Mouse (Mus musculus): ENCODE data around the gene Atcay.

Atcay gene

DNA sequence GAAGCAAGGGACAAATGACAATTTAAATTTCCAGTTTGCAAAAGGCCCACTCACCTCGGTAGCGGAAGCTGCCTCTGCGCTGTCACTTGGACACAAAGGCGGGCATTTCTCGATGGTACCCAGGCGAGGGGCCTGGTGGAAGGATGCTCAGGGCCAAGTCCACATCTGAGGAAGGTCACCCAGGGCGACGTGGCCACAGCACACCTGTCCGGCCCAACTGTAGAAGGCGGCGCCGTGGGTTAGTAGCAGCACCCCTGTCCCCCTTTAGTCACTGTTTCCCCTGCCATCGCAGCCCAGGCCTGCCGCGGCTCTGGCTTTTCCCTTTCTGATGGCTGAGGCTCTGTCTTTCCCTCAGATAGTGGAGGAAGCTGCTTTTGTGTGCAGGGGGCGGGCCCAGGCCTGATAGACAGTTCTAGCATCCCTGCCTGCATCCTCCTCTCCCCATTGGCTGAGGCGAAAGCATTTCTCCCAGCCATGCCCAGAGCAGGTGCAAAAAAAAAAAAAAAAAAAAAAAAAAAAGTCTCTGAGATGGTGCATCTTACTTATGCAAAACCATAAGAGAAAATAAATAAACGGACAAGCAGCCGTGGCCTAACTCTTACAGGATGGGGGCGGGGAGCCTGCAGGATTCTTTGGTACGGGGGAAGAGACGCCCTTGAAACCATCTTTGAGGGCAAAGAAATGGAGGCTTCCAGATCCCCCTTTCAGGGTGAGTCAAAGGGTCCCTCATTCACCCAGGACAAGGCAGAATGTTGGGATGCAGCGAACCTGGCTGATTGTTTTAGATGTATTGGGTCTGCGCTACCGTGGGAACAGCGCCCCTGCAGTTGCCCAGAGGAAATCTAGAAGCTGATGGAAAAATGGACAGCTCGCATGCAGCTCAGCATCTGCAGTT is at the start of gene Atcay:
TSS of gene Atcay (minus strand) at position 396 of the 895 bp plus-strand sequence.
- in situ Hi-C loops (cut with MboI; ENCODE audit: low sequenced_read_pairs) = no loop called here

DNA sequence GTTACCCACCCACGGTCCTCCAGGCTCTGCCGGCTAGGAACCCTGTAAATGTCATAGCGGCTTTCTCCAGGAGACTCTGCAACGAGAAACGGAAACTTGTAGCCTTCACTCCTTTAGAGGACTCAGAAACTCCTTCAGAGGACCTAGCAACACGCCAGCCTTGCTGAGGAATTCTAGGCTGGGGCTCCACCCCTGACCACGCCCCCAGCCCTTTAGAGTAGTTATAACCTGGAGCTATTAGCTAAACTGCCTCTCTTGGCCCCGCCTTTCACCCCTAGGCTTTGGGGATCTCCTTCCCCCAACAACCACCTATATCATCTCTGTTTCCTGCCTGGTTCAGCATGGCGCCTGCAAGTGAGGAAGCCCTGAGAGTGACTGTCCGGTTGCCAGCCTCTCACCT is 48.9 kb upstream of the Atcay start:
- in situ Hi-C loops (cut with MboI; ENCODE audit: low sequenced_read_pairs) = no loop called here

DNA sequence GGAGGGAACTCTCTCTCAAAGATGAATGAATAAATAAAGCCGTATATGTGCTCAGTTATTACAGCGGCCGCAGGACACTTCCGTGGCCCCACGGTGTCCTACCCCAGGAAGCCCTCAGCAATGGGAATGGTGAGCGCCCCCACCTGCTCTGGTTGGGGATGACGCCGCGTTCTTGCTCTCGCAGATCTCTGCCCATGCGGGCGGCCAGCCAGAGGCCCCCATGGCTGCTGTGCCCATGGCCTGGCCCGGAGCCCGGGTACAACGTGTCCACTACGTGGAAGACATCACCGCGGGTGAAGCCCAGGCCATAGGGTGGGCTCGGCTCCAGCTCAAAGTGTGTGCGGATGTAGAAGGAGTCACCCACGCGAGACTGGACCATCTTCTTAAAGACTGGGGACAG is 47.0 kb upstream of the Atcay start:
- in situ Hi-C loops (cut with MboI; ENCODE audit: low sequenced_read_pairs) = no loop called here

DNA sequence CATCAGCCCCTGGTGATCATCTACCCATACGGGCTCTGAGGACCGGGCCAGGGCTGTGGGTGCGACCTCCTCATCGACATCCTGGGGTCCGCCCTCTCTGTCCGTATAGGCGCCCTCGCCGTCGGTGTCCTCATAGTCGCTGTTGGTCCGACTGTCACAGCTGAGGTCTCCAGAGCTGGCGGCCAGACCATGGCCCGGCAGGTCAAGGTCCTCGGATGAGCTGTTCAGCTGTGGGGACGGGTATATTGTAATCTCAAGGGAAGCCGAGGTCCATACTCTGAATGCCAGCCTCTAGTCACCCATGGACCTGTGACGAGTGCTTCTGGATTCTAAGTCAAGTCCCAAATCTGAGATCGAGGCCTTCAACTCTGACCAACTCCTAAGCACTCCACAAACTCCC is 43.2 kb upstream of the Atcay start:
- in situ Hi-C loops (cut with MboI; ENCODE audit: low sequenced_read_pairs) = no loop called here

DNA sequence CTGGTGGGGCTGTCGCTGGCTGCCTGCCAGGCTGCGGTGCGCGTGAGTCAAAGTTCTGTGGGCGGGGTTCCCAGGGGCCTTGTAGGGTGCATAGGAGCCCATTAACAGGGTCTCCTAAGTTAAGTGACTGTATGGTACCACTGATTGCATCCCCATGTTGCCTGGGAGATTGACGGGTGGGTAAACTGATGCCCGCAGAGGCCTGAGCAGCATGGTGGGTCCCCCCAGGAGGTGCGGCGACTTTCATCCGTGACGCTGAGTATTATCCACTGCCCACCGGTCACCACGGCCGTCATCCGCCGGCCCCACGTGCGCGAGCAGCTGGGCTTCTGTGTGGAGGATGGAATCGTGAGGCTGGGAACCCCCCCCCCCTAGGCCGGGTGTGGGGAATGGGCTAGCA is 41.7 kb upstream of the Atcay start:
- in situ Hi-C loops (cut with MboI; ENCODE audit: low sequenced_read_pairs) = no loop called here

DNA sequence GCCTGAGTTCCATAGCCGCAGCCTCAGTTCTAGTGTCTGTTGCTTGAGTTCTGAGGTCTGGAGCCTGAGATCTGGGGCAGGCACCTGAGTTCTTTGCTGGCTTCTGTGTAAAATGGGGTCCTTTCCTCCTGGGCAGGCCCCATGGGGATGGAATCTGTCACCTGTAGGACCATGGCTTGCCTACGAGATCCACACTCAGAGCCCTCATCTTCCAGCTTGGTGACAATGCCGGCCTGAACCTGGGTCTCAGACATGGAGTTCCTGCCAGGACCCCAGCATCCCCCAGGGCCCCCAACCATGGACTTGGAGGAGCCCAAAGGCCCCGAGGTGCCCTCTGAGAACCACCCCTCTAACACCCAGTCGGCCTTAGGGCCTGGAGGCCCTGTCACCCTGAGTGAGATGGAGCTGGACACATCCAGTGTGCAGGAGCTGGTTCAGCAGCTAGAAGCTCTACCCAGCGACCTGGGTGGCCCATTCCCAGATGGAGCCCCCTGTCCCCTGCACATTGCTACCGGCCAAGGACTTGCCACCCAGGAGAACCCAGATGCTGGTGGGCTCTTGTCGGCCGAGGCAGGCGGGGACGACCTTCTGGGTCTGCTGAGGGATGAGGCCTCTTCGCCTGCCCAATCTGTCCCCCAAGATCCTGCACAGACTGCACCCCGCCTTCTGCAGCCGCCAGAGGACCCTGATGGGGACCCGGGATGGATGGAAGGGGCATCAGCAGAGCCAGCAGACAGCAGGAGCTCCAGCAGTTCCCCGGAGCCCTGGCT is 38.2 kb upstream of the Atcay start:
- in situ Hi-C loops (cut with MboI; ENCODE audit: low sequenced_read_pairs) = no loop called here

DNA sequence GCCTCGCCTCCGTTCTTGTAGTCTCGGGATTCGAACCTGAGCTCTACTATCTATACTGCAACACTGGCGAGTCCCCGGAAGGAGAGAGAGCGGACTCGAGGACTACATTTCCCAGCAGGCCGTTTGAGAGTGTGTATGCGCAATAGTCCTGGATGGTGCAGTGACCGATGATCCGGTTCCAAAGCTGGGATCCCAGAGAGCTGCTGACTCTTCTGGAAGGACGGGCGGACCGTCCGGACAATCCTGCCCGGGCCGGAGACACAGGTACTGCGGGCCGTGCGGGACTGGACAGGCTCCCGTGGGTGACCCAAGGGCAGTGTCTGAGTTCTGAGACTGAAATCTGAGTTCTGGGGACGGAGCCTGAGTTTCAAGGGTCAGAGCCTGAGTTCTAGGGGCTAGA is 37.4 kb upstream of the Atcay start:
- in situ Hi-C loops (cut with MboI; ENCODE audit: low sequenced_read_pairs) = no loop called here

DNA sequence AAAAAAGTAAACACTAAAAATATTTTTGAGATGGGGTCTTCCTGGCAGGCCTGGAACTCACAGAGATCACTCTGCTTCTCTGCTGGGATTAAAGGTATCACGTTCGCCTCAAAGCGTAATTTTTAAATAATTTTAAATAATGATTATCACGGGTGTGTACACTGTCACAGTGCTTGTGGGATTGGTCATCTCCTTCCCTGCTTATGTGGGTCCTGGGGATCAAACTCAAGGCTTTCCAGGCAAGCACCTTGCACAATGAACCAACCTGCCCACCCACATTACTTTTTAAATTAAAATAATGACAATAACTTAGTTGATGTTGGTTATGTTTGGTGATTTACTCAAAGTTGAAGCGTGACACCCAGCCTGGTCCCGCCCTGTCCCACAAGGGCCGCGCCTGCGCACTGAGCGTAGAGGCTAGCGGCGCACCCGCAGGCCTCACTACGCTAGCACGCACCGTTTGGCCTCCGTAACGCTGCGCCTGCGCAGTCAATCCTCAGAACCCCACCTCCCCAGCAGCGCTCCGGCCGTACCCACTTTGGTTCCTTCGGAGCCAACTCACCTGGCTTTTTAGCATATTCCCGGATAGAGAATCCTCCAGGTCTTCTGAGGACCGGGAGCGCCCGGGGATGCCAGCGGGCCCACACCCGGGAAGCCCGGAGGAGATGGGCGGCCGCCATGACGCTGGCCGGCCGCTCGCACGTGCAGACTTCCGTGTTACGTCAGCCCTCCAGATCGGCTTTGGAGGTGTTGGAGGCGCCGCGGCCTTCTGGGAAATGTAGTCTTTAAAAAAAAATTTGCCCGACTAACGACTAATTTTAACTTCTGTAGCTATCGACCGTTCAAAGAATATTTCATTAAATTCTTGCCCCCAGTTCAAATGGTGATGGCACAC is 35.8 kb upstream of the Atcay start, which contains the start of the genes Mrpl54 and Apba3:
TSS of gene Mrpl54 (minus strand) at position 724 of the 895 bp plus-strand sequence.
TSS of gene Apba3 (plus strand) at position 750 of the 895 bp plus-strand sequence.
- in situ Hi-C loops (cut with MboI; ENCODE audit: low sequenced_read_pairs) = no loop called here

DNA sequence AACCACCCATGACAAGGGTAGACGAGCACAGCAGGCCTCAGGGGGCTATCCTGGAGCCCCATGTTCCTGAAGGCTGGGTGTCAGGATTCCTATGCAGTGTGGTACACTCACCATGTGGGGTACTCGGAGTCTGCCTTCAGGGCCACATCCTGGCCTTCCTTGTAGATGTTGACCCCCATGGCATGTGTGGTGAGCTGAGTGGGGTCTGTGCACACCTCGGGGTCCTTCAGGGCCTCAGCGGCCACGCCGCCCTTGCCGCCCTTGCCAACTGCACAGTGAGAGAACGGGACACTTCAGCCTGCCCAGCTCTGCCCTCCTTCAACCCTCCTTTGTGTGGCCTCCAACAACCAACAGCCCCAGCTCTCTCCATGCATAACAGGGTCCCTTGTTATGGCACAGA is 34.9 kb upstream of the Atcay start:
- in situ Hi-C loops (cut with MboI; ENCODE audit: low sequenced_read_pairs) = no loop called here

DNA sequence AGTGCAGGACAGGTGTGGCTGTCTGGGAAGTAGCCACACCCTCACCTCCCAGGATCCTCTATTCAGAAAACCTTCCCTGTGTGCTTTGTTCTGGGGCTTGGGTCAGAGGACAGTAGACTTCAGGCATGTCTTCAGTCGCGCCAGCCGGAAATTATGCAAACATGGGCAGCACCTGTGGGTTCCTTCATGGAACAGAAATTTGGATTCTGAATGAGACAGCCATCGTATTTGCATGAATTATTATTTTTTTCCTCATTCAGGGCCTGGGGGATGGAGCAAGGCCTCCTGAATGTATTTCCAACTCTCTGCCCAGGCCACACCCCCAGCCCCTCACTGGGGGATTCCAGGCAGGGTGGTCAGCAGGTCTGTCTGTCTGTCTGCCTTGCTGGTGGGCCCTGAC is 30.4 kb upstream of the Atcay start:
- in situ Hi-C loops (cut with MboI; ENCODE audit: low sequenced_read_pairs) = no loop called here

DNA sequence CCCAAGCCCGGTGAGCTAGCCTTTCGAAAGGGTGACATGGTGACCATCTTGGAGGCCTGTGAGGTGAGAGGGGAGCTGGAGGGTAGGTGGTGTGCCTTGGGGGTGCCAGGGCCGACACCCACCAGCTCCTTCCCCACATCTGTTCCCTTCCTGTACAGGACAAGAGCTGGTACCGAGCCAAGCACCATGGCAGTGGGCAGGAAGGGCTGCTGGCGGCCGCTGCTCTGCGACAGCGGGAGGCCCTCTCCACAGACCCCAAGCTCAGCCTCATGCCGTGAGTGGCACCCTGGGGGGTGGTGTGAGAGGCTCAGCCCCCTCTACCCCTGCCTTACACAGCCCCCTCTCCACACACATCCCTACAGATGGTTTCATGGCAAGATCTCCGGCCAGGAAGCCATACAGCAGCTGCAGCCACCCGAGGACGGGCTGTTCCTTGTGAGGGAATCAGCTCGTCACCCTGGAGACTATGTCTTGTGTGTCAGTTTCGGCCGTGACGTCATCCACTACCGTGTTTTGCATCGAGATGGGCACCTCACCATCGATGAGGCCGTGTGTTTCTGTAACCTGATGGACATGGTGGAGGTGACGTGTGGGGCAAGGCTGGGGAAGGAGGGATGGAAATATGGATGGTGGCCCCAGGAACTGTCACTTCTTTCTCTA is 28.7 kb upstream of the Atcay start:
- in situ Hi-C loops (cut with MboI; ENCODE audit: low sequenced_read_pairs) = no loop called here

DNA sequence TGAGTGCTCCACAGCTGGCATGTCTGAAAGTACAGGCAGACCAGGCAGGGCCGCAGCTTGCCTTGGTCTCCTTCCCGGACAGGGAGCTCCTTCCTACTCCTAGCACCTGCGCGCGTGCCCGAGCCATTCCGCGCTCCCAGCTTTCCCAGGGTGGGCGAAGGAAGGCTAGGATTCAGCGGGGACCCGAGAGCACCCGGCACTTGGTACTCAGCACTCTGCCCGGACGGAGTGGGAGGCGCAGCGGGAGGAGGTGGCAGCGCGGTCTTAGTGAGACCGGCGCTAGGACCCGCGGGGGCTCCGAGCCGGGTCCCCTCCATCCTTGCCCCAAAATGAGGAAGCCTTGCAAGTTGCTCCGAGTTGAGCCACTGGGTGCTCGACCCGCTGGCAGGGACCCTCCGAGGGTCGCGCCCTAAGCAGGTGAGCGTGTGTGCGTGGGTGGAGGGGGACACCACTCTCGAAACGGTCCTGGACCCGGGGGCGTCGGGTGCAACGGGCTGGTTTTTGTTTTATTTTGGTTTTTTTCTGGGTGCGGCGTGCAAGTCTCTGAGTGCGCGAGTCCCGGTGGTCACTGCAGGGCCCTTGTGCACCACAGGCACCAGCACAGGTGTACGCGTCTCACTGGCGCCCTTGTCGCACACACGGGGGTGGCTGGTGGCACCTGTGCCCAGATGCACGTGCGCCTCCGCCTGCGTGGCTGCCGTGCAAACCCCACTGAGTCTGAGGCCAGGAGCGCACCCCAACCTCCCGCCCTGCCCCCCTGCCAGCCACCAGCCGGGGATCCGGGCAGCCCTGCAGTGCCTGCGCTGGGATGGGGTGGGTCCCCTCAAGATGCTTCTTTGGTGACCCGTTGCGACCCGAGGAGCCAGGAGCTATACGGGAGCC is 26.8 kb upstream of the Atcay start:
- in situ Hi-C loops (cut with MboI; ENCODE audit: low sequenced_read_pairs) = no loop called here

DNA sequence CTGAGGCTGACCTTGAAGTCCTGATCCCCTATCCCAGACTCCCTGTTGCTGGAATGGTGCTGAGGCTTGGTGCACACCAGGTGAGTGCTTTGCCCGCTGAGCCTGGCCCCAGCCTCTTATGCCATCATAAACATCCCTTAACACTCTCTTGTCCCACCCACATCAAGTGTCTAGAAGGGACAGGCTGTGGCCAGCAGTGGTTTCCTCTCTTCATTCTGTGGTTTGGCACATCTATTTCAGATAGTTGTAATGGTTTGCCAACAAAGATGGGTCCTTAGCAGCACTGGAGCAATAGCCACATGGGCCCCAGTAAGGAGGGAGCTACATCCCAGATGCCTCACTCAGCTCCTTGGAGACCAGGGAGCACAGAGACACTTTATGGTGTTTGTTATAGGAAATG is 24.3 kb upstream of the Atcay start:
- in situ Hi-C loops (cut with MboI; ENCODE audit: low sequenced_read_pairs) = no loop called here

DNA sequence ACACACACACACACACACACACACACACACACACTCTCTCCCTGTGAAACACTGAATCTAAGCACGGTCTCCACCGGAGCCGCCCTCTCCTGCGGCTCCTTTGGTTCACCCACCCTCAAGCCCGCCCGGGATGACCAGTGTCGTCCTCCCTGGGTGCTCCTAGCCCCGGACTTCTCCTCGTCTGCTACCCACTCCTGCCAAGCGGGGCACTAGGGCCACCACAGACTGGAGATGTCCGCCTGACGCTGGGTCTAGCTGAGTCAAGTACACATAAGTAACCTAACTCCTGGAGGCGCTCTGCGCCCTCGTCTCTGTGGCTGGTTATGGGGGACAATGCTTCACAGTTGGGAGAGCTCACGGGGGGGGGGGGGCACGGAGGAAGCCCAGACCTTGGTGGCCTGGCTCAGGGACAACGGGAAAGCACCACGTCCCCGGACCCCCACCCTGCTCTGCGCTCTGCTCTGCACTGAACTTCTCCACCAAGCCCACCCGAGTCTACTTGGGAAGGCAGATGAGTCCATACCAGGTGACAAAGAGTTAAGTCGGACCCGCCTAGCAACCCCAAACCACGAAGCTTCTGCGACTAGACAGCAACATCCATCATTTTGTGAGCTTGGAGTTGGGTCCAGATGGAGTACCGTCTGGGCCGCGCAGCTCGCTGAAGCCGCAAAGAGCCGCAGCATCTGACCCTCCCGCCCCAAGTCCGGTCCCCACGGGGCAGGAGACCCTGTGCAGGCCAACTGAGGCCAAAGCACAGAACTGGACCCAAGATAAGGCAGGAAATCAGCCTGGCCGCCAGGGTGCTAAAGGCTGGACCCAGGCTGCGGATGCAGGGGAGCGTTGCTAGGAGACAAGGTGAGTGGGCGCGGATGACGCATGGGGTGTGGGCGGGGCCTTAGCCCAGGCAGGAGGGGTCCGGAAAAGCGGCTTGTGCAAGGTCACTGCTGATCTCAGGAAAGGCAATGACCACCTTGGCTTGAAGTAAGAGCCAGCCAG is 22.1 kb upstream of the Atcay start, which contains the start of gene Matk:
TSS of gene Matk (plus strand) at position 512 of the 996 bp plus-strand sequence.
- in situ Hi-C loops (cut with MboI; ENCODE audit: low sequenced_read_pairs) = no loop called here

DNA sequence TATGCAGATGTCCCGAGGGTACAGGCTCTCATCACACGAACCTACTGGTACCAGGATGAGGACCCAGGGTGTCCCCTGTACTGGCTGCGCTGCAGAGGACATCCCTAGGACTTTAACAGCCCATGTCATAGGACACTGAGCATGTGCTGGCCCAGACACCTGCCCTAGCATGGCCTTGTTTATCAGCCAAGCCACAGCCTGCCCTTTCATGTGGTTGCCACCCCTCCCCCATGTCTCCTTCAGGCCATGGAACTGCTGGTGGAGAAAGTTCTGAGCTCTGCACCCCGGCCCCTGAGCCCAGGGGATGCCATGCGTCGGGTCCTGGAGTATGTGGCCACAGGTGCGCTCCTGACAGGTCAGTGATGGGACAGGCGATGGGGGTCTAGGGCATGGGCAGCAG is 18.8 kb upstream of the Atcay start:
- in situ Hi-C loops (cut with MboI; ENCODE audit: low sequenced_read_pairs) = no loop called here

DNA sequence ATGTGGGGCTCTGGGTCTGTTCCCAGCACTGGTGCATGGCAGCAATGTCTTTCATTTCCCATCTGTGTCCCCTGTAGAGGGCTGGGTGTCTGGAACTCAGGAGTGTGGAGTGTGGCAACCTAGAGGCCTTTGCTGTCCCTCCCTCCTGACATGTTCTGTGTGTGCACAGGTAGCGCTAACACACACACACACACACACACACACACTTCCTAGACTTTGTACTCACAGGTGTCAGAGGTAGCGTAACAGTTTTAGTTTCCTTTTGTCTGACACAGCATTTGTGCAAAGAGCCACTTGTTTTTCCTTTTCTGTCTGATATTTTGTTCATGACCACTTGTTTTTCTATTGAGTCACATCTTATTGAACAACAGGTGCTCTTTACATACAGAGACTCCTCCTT is 17.2 kb upstream of the Atcay start:
- in situ Hi-C loops (cut with MboI; ENCODE audit: low sequenced_read_pairs) = no loop called here

DNA sequence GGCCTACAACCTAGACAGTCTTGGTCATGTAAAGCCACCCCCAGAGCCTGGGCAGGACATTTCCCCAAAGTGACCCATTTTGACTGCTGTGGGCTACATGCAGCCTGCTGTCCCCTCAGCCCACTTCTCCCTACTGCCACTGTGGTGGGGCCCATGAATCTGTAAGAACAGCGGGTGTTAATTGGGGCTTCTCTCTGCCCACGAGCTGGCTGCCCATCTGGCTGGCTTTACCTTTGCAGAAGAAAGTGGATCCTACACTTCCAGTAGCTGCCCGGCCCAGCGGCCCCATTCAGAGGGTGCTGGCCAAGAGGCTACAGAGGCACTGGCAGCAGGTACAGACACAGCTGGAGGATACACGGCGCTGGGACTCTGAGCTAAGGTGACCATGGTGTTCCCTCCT is 14.5 kb upstream of the Atcay start:
- in situ Hi-C loops (cut with MboI; ENCODE audit: low sequenced_read_pairs) = no loop called here

DNA sequence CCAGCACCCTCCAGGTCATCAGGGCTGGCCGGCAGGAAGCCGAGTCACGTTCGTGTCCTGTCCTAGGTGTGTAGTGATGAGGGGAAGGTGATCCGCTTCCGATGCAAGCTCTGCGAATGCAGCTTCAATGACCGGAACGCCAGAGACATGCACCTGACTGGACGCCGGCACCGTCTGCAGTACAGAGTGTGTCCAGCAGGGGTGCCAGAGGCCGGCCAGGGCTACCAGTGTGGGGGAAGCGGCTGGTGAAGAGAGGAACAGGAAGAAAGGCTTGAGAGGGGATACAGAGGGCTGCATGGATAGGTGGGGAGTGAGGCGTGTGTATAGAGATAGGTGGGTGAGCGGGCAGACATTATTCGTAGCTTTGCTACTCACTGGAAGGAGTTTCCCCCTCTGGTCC is 14.0 kb upstream of the Atcay start:
- in situ Hi-C loops (cut with MboI; ENCODE audit: low sequenced_read_pairs) = no loop called here

Data from CH12F3 (cell line).